Mouse (Mus musculus): ENCODE results near the gene Zfyve26. TPM values are rescaled to one million over a fixed set of nuclear protein-coding genes. Genes with fewer than 3 reads are reported as not detected.

Zfyve26 gene
- polyA plus RNA-seq, 1 experiment = 0.32 TPM

DNA sequence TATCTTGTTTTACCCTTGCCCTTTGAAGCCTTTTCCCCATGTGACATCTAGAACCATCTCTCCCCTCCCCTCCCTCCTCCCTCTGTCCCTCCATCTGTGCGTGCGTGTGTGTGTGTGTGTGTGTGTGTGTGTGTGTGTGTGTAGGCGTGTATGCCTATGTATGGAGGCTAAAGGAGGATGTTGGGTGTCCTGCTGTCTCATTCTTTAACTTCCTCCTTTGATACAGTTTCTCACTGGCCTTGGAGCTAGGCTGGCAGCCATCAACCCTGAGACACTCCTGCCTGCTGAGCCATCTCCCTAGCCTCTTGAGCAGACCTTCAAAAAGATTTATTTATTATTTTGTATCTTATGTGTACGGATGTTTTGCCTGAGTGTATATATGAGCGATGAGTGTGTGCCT lies 24.8 kb upstream of the Zfyve26 start:
- Histone ChIP-seq H3K27me3 (ENCODE audit: control insufficient read depth) (no peaks in the 10 kb centered on the region), H3K4me1 (ENCODE audit: control insufficient read depth) (no peaks in the 10 kb centered on the region), H3K9me3 (ENCODE audit: control insufficient read depth, low read length) (no peaks in the 10 kb centered on the region), H3K4me3 (replicated peaks) (no peak overlapping the region), H3K36me3 (ENCODE audit: control insufficient read depth) (peaks cover 6% of the 10 kb centered on the region)
- TF ChIP-seq TAL1 (IDR thresholded peaks at IDR 0.05; ENCODE audit: low read length) (no peak), GATA1 (IDR thresholded peaks at IDR 0.05; ENCODE audit: low read length) (no peak)

DNA sequence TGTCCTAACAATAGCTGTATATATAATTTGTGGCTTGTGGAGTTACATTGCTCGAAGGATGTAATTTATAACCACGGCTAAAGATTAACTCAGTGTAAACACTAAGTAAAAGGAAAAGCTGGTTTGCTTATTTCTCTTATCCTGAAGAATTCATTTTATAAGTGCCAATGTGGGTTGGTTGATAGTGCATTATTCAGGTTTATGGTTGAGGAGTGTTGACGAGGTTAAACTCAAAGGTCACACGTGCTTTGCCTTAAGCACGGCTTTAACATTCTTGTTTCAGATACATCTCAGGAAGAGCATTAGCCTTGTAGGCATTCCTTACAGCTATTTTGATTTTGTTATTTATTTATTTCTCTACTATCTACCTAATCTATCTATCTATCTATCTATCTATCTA lies 21.2 kb upstream of the Zfyve26 start:
- H3K4me1 ChIP-seq (ENCODE audit: control insufficient read depth) = no peaks in the 10 kb centered on the region
- TF ChIP-seq GATA1 (IDR thresholded peaks at IDR 0.05; ENCODE audit: low read length) = no peak
- TF ChIP-seq TAL1 (IDR thresholded peaks at IDR 0.05; ENCODE audit: low read length) = no peak
- H3K36me3 ChIP-seq (ENCODE audit: control insufficient read depth) = peaks cover 13% of the 10 kb centered on the region
- H3K9me3 ChIP-seq (ENCODE audit: control insufficient read depth, low read length) = no peaks in the 10 kb centered on the region
- no peaks in the 10 kb centered on the region for H3K27me3 ChIP-seq (ENCODE audit: control insufficient read depth)
- no peak overlapping the region for H3K4me3 ChIP-seq (replicated peaks)

DNA sequence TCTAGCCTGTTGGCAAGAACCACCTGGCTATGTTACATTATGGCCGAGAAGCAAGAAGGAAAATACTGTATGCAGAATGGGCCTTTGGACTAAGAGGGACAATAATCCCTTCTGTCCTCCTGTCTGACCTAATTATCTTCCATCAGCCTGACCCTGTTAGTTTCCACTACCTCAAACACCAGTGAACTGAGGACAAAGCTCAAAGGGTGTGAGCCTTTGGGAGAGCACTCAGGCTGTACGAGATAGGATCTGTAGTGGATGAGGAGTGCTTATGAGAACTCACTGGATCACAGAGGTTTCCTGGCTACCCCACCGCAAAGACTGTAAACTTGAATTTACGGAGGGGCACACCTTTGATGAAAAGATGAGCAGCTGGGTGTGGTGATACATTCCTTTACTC lies 17.6 kb upstream of the Zfyve26 start:
- H3K4me1 ChIP-seq (ENCODE audit: control insufficient read depth) = no peaks in the 10 kb centered on the region
- no peaks in the 10 kb centered on the region for H3K27me3 ChIP-seq (ENCODE audit: control insufficient read depth)
- H3K4me3 ChIP-seq (replicated peaks) = no peak overlapping the region
- no peak for TF ChIP-seq TAL1 (IDR thresholded peaks at IDR 0.05; ENCODE audit: low read length)
- TF ChIP-seq GATA1 (IDR thresholded peaks at IDR 0.05; ENCODE audit: low read length) = no peak
- no peaks in the 10 kb centered on the region for H3K9me3 ChIP-seq (ENCODE audit: control insufficient read depth, low read length)
- H3K36me3 ChIP-seq (ENCODE audit: control insufficient read depth) = peaks cover 10% of the 10 kb centered on the region

DNA sequence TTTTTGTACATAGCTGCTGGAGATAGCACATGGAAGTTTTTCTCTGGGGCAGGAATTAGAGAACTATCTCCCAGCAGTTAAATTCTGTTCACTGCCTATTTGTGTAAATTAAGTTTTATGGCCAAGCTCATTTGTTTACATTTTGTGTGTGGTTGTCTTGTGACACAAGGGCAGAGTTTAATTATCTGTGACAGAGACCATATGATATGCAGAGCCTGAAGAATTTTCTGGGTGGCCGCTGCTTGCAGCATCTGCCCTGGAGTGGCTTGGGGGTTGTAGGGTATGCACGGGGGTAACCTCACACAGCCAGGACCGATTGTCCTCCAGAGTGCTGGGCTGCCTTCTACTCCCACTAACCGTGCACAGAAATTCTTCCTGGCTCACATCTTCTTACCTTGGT lies 9.9 kb upstream of the Zfyve26 start:
- Histone ChIP-seq H3K4me1 (ENCODE audit: control insufficient read depth) (no peaks in the 10 kb centered on the region), H3K9me3 (ENCODE audit: control insufficient read depth, low read length) (no peaks in the 10 kb centered on the region), H3K4me3 (replicated peaks) (no peak overlapping the region), H3K36me3 (ENCODE audit: control insufficient read depth) (peaks cover 38% of the 10 kb centered on the region), H3K27me3 (ENCODE audit: control insufficient read depth) (no peaks in the 10 kb centered on the region)
- no peak for TF ChIP-seq GATA1 (IDR thresholded peaks at IDR 0.05; ENCODE audit: low read length)
- TF ChIP-seq TAL1 (IDR thresholded peaks at IDR 0.05; ENCODE audit: low read length) = no peak

DNA sequence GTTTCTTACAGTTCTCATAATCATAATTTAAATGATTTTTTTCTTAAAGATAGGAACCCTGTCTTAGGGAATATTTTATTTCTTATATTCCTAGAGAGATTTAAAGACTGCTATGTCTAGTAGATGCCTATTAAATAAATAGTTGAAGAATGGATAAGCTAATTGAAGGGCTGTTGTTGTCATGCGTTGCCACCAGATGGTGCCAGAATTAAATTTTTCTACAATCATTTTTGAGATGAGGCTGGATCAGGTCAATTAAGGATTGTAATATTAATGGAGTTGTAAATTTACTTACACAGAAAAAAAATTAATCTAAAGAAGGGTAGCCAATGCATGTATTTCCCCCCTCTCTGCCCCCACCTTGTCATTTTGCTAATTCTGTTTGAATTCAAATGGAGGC lies 9.0 kb upstream of the Zfyve26 start:
- H3K9me3 ChIP-seq (ENCODE audit: control insufficient read depth, low read length) = no peaks in the 10 kb centered on the region
- TF ChIP-seq GATA1 (IDR thresholded peaks at IDR 0.05; ENCODE audit: low read length) (no peak), TAL1 (IDR thresholded peaks at IDR 0.05; ENCODE audit: low read length) (no peak)
- no peaks in the 10 kb centered on the region for H3K27me3 ChIP-seq (ENCODE audit: control insufficient read depth)
- H3K36me3 ChIP-seq (ENCODE audit: control insufficient read depth) = peaks cover 43% of the 10 kb centered on the region
- no peaks in the 10 kb centered on the region for H3K4me1 ChIP-seq (ENCODE audit: control insufficient read depth)
- no peak overlapping the region for H3K4me3 ChIP-seq (replicated peaks)

DNA sequence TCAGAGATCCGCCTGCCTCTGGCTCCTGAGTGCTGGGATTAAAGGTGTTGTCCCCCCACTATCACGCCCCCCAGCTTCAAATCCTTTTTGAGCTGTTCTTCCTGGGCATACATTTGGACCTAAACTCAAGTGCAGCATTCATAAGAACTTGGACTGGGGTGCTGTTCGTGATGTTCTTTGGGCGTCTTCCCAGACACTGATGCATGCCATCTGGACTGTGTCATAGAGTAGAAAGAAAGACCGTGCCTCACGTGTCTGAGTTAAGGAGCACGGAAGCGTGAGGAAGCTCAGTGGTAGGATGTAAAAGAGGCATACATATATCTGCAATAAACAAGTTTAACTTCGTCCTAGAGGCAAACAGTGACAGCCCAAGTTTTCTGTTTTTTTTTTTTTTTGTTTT lies 5.7 kb upstream of the Zfyve26 start:
- Histone ChIP-seq H3K36me3 (ENCODE audit: control insufficient read depth) (peaks cover 37% of the 10 kb centered on the region), H3K4me1 (ENCODE audit: control insufficient read depth) (peaks cover 13% of the 10 kb centered on the region), H3K4me3 (replicated peaks) (no peak overlapping the region), H3K9me3 (ENCODE audit: control insufficient read depth, low read length) (no peaks in the 10 kb centered on the region), H3K27me3 (ENCODE audit: control insufficient read depth) (no peaks in the 10 kb centered on the region)
- TF ChIP-seq TAL1 (IDR thresholded peaks at IDR 0.05; ENCODE audit: low read length) = no peak
- no peak for TF ChIP-seq GATA1 (IDR thresholded peaks at IDR 0.05; ENCODE audit: low read length)

DNA sequence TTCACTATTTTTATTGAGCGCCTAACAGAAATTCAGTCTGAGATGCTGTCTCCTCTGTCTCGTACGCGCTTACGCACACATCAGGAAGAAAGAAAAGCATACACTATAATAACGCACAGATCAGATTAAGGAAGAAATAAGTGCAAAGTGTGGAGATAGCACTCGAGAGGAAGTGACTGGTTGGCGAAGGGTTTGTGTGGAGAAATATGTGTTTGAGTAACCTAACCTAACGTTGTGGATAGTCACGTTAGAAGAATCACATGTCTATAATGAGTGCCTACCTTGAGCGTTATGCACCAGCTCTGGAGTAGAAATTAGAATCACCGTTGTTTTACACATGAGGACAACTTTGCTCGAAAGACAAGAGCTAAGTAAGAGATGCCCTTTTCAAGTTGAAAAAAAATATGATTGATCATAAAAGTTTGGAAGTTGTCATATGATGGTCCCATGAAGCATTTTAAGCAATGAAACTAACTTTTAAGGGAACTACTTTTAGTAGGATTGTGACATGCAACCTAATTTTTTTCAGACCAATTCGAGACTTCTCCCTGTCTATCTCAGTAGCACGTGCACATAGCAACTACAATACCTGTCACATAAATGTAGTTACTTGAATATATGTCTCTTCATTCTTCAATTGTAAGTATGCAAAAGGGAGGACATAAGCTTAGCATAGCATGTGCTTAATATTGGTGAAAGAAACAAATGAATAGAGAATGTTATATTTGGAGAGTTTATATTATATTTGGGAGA lies 2.0 kb upstream of the Zfyve26 start:
- H3K36me3 ChIP-seq (ENCODE audit: control insufficient read depth) = peaks cover 23% of the 10 kb centered on the region
- H3K27me3 ChIP-seq (ENCODE audit: control insufficient read depth) = no peaks in the 10 kb centered on the region
- peak overlapping the region; percentile 96 for H3K4me3 ChIP-seq (replicated peaks)
- no peak for TF ChIP-seq GATA1 (IDR thresholded peaks at IDR 0.05; ENCODE audit: low read length)
- no peak for TF ChIP-seq TAL1 (IDR thresholded peaks at IDR 0.05; ENCODE audit: low read length)
- no peaks in the 10 kb centered on the region for H3K9me3 ChIP-seq (ENCODE audit: control insufficient read depth, low read length)
- peaks cover 34% of the 10 kb centered on the region for H3K4me1 ChIP-seq (ENCODE audit: control insufficient read depth)

DNA sequence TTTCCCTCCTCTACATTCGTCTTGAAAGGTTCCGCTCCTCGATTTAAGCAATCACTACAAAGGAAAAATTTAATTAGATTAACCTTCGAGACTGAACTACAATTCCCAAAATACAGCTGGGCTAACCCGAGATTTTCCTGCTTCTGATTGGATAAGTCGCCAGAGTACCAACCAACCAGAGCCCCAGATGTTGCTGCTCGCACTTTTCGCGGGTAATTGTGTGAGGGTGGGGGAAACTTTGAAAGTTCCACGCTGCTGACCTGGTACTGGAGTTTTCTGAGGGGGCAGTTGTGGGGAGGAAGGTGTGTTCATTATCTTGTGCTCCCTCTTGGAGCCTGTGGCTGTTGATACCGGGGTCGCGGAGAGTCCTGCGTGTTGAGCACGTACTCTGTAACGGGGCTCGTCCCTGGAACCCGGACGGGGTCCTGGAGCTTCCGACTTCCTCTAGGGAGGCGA lies 1.0 kb upstream of the Zfyve26 start, which contains the start of gene Rad51b:
TSS of gene Rad51b (plus strand) at position 162 of the 456 bp plus-strand sequence.
- peaks cover 18% of the 10 kb centered on the region for H3K36me3 ChIP-seq (ENCODE audit: control insufficient read depth)
- H3K9me3 ChIP-seq (ENCODE audit: control insufficient read depth, low read length) = no peaks in the 10 kb centered on the region
- peaks cover 36% of the 10 kb centered on the region for H3K4me1 ChIP-seq (ENCODE audit: control insufficient read depth)
- TF ChIP-seq GATA1 (IDR thresholded peaks at IDR 0.05; ENCODE audit: low read length) (no peak), TAL1 (IDR thresholded peaks at IDR 0.05; ENCODE audit: low read length) (no peak)
- H3K4me3 ChIP-seq (replicated peaks) = peak within 1 kb of the TSS; percentile 96
- no peaks in the 10 kb centered on the region for H3K27me3 ChIP-seq (ENCODE audit: control insufficient read depth)

DNA sequence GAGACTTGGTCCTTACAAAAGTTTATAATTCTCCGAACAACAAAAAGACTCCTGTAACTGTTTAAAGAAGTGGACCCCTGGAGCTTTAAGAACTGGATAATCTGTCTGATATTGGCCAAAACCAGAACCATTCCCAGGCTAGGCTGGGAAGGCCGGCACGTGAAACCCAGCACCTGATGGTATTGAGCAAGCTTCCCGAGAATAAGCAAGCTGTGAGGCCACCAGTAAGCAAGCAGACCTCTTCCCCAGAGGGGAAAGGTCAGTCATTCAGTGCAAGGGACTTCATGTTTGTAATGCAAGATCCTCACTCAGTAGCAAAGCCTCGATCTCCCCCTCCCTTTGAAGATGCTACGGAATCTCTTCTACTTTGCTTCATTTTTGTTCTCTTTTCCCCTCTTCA lies 3.2 kb downstream of the Zfyve26 start:
- Histone ChIP-seq H3K9me3 (ENCODE audit: control insufficient read depth, low read length) (no peaks in the 10 kb centered on the region), H3K27me3 (ENCODE audit: control insufficient read depth) (no peaks in the 10 kb centered on the region), H3K36me3 (ENCODE audit: control insufficient read depth) (peaks cover 35% of the 10 kb centered on the region), H3K4me3 (replicated peaks) (no peak overlapping the region), H3K4me1 (ENCODE audit: control insufficient read depth) (peaks cover 27% of the 10 kb centered on the region)
- no peak for TF ChIP-seq TAL1 (IDR thresholded peaks at IDR 0.05; ENCODE audit: low read length)
- TF ChIP-seq GATA1 (IDR thresholded peaks at IDR 0.05; ENCODE audit: low read length) = no peak

Data from erythroblast, embryonic 14.5 days (primary cell).